Mouse (Mus musculus) lung, postnatal 0 days (tissue): ENCODE measurements around the gene Vegfa.

Source experiments
- CTCF ChIP-seq: IDR thresholded peaks from 2 replicates; pipeline ENCODE4 v1.5.1; 2016; ENCODE audit warnings: antibody characterized with exemption, mild to moderate bottlenecking
- EP300 ChIP-seq: IDR thresholded peaks from 2 replicates; pipeline ENCODE4 v1.6.1; 2016; ENCODE audit warnings: antibody characterized with exemption, mild to moderate bottlenecking, control low read depth

- TF ChIP-seq EP300 (no peak), CTCF (no peak)
Measured at GRCm38 (mm10) chr17:46044953-46045352, 12.8 kb upstream of the Vegfa start.
